Mouse (Mus musculus) spleen, postnatal 36 days (tissue): ENCODE results near the gene Dcaf17.

Source experiments
- DNase-seq, 2 experiments: peaks; one replicate each; pipeline ENCODE4 v3.0.0; 2022; ENCODE audit warnings: low spot score in 2 of 2, mixed read lengths in 1 of 2

The Dcaf17 gene

DNA sequence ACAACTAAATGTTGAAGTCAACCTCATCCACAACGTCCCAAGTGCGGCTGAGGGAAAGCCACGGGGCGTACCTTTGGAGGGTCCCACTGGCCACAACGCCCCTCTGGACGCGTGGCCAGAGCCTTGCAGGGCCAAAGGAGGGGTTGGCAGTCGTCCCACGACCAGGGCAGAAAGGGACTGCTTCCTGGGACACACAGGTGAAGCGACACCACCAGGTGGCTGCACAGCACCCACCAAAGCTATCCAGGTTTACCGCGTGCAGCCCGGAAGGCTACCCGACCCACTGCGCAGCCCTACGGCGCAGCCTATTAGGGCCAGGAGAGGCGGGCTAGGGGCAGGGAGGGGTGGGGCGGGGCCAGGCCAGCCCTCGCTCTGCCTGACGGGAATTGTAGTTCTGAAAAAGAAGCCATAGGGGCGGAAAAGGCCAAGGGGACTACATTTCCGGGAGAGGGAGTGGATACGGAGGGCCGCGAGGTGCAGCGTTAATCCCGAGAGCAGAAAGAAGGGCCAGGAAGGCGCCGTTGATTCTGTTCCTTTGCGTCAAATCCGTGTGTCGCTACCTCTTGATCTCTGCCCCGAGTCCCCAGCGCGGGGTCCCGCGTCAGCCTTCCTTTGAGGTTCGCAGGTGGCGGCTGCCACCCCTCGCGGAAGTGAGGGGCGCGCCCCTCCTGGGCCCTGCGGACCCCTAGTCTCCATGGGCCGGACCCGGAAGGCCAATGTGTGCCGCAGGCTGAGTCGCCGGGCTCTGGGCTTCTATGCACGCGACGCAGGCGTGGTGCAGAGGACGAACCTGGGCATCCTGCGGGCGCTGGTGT, at the start of gene Dcaf17, which contains the start of gene Mettl8:
TSS of gene Dcaf17 (plus strand) at position 29 of the 815 bp plus-strand sequence.
TSS of gene Mettl8 (minus strand) at position 284 of the 815 bp plus-strand sequence.
- DNase-seq: peak; percentile 93 to 95

DNA sequence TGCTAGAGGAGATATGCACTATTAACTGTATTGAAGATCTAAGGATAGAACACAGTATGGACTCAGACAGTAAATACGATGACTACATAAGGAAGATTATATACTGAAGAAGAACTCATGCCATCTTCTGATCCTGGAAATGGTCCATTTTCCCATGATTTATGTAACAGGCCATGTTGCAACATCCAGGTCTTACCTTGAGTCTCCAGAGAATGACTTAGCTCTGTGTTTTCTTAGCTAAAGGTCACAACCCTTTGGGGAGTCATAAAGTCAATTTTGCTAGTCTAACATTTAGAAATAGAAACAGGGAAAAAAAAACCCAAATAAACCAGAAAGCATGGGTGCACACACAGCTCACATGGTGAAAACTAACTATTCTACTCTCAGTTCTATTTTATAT, 43.3 kb upstream of the Dcaf17 start:
- no peak for DNase-seq

DNA sequence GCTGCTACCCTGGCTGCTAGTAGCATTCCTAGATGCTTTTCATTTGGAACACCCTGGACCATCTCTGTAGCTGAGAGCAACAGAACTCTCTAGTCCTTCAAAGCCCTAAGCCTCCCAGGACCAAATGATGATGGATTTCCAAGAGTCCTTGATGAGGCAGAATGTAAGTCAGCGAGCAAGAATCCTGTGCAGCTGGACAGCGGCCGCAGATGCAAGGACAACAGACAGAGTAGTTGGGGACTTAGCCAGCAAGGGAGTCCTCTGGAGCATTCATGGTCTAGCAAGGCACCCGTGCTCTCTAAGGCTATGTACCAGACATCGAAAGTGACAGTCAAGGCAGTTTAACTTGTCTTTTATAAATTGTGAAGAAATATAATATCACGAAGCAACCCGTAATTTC, 41.6 kb upstream of the Dcaf17 start:
- no peak for DNase-seq

DNA sequence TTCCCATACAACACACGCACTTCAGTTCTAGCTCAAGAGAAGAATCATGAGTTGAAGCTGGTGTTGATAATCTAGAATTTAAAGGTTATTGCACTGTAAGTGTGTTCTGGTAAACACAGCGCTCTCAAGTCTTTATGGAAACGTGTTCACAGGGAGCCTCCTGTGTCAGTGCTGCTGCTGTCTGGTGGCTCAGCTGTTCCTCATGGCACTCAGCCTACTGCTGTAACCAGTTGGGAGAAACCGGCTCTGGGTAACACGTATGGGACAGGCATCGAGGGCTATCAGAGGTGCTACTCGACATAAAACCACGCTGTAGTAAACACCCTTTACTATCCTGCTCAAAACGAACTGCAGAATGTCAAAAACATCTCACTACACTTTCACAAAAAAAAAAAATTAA, 35.9 kb upstream of the Dcaf17 start:
- no peak for DNase-seq

DNA sequence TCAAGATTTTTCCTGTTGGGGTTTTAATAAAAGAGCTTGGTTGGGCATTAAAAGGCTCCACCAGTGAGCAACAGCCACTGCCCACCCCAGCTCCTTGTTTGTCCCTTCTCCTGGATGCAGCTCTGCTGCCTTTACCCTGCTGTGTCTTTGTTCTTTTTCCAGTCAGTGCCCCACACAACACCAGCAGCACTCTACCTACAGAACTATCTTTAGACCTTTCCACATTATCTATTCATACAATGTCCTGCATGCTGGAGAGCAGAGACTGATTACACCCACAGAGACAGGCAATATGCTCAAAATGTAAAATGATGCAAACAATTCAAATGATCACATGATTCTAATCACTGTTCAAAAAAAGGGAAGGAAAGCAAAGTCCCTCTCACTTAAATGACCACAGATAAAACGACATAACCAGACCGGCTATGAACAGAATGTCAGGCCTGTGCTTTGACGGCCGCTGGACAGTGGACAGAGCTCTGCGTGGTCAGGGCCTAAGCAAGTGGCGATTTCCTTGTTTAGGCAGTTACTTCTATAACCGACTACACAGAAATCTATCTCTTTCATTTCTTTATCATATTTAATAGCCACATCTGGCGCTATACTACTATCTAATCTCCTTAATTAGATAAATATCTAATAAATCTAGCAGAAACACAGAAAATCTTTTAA, 35.3 kb upstream of the Dcaf17 start:
- no peak for DNase-seq

DNA sequence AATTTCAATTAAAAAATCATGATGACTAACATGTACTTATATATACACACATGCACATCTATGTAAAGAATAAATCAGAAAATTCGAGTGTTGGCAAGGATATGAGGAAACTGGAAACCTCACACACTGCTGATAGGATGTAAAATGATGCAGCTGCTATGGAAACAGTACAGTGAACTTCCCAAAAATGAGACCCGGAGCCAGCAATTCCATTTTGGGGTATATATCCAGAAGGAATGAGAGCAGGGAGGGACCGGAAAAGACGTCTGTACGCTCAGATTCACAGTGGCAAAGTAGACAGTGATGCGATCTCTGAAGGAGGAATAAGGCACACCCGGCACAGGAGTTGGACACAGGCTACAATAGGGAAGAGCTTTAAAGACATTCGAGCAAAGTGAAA, 34.5 kb upstream of the Dcaf17 start:
- DNase-seq: no peak

DNA sequence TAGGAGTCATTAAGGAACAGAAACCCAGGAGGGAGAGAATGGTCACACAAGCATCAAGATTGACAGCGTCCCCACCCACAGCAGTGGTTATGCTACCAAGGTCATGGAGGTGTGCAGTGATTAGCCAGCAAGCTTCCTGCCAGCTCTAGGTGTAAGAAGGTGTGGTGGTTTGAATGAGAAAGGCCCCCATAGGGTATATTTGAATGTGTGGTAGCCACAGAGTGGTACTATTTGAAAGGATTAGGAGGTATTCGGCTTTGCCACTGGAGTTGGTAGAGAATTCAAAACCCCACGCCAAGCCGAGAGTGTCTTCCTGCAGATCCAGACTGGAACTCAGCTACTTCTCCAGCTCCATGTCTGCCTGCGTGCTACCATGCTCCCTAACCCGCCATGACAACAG, 32.1 kb upstream of the Dcaf17 start:
- peak; percentile 25 to 29 for DNase-seq

DNA sequence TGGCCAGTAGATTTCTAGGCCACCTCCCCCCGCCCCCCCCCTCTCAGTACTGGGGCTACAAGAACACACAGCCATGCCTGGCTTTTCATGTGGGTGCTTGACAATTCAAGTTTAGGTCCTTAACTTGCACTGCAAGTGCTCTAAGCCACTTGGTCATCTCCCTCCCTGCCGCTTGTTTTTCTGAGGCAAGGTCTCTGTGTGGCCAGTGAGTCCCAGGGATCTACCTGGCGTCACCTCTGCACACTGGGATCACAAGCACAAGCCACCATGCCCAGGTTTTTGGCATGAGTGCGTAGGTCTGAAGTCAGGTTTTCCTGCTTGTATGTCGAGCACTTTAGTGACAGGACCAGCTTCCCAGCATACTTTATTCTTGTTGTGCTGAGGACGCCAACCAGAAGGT, 31.1 kb upstream of the Dcaf17 start:
- no peak for DNase-seq

DNA sequence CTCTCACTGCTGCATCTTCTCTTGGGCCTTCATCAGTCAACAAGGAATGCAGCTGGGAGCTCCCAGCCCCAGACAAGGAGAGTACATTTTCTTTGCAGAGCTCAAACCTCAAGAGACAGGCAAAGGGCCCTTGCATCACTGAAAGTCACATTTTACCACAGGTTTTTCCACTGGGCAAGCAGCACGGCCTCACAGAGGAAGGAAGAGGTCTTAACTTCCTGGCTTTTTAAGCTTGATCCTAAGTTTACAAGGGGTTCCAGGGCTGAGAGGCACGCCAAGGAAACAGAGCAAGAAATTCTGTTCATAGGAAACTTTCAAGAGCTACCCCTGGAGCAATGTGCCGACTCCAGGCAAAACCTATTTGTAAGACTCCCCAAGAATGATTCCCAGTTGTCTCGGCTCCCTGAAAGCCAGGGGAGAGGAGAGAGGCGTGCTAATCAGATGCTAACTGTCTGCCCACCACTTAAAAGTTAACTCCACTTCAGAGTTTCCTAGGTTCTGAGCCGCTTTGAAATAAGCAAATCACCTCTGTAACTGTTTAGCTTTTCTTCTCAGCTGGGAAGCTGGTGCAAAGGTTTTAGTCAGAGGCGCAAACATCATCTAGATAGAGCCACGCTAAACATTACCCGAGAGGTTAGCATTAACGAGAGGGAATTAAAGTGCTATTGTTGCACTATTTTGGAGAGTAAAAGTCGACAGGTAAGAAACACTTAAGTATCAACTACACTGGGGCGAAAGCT, 29.4 kb upstream of the Dcaf17 start:
- DNase-seq: no peak

DNA sequence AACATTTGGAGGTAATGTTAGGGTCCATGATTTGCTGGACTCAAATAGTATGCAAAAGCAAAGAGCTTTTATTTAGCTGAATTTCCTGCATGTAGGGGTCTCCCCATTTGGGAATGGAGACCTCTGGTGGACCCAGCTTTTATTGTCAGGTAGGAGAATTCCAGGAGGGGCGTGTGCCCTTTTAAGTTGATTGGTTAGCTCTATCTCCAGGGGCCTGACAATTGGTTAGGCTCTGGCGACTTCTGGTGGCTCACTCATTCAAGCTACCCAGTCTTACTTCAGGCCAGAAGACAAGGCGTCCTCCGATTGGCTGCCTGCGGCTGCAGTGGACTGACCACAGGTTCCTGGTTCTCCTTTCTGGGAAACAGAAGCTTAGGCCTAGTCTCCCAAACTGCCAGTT, 28.3 kb upstream of the Dcaf17 start:
- DNase-seq: no peak

DNA sequence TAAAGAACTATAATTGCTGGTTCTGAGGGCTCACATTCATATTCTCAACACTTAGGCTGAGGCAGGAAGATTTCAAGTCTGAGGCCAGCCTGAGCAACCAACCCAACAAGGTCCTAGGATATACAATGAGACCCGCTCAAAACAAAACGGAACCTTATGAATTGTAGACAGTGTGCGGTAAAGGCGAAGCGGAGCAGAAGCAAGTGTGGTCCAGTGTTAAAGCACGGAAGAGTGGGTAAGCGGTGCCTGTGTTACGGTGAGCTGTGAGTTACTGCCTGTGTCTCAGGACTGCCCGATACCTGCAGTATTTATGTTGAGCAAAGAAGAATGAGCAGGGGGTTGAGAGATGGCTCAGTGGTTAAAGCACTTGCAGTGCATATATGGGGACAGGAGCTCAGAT, 27.5 kb upstream of the Dcaf17 start:
- no peak for DNase-seq

DNA sequence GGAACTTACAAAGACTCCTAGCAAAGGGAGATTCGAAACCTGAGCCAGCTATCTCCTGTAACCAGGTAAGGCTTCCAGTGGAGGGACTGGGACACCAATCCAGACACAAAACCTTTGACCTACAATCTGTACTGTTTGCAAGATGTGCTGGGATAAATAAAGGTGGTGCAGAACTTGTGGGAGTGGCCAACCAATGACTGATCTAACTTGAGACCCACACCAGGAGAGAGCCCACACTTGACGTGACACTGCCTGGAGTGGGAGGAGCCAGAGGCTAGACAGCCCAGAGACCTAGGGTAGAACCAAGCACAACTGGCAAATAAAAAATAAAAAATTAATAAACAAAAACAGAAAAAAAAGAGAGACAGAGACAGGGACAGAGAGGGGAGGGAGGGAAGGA, 24.5 kb upstream of the Dcaf17 start:
- no peak for DNase-seq

DNA sequence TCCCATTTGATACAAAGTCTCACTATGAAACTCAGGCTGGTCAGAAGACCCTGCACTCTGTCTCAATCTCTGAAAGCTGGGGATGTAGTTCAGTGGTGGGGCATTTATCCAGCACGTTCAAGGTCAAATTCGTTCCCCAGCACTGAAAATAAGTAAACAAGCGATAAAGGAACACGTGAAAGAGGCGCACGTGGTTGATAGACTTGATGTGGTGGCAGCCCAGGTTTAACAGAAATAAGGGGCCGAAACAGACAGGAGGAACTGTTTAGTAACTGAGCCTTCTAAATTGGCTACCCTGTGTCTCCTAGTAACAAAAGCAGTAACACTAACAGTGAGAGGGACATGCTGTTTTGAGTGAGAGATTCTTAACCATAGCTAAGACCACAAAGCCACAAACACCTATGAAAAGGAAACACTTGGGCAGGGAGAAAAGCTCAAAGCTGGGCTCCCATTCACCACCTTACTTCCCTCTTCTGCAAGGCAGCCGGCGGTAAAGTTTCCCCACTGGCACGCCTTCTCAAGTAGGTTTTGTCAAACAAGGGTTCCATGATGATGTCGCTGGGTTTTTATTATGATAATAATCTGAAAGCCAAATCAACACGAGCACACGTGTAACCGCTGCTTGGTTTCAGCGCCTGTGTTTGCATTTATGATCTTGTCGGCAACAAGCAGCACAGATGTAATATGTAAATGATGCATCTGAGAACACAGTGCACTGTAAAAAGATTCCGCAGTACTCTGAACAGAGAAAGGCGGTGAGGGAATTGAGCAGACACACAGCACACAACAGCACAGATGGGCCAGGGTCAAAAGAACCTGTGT, 22.9 kb upstream of the Dcaf17 start:
- DNase-seq: peak; percentile 74 to 75

DNA sequence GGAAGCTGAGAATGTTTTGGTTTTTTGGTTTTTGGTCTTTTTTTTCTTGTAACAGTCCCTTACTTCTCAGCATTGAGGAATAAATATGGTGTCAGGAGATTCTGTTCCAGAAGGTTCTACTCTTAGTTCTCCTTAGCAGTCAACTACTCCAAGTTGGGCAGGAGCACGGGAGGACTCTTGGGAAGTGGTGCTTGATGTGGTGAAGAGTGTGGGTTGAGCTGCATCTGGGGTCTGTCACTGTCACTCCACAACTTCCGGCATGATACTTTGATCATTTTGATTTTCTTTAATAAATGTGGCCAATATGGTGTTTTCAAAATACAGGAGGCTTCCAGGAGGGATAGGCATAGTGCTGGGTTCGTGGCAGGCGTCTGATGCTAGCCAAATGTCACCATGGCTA, 22.1 kb upstream of the Dcaf17 start:
- no peak for DNase-seq

DNA sequence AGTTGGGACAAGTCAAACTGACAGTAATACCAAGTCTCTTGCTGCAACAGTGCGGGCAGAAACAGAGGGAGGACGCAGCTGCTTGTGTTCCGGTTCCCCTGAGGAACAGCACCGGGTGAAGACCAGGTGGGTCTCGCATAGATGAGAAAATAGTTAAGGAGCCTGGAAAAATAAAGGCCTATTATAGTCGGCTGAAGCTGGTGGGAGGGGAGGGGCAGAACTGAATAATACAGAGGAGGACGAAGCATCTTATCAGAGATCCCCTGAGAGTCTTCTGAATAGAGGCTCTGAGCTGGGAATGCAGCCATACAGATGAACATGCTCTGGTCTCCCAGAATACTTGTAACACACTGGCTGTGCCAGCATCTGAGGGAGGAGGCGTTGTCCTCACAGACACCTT, 21.1 kb upstream of the Dcaf17 start:
- no peak for DNase-seq

DNA sequence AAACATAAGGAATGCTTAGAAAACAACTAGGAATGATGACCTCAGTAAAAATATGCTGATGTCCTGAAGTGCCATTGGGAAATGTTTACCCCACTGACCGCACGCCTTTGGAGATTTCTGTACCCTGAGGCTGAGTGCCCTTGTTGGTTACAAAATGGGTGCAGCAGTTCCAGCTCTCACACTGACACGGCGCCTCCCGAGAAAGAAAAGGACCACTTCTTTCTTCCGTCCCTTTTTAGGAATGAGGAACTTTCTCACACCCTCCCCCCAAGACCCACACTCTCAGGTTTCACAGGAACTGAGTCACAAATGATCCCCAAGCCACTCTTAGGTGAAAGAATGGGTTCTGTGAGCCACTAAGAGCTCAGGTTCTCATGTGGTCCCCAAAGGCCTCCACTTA, 17.7 kb upstream of the Dcaf17 start:
- no peak for DNase-seq

DNA sequence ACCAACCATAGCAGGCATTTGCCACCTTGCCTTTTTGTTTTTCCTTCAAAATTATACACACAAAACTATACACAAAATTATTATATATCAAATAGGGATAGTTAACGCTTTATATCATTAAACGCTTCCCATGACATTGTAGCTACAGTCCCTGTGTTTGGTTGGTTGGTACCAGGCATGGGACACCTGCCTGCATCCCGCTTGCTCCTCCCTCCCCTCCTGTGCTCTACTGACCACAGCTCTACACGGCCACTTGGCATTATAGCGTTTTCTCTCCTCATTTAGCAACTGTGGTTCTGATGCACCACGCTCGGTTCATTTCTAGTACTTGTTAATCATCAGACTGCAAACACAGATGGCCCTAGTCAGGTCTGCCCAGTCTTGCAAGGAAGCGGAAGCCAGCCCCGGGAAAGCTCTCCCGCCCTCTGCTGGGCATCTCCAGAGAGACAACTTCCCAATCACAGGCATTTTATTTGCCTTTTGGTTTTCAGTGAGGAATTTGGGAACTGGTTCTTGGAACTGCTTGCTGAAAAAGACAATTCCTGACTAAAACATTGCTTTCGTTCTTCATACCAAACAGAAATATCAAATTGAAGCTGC, 15.5 kb upstream of the Dcaf17 start:
- peak in 1 of 2 experiments; percentile 52 for DNase-seq

DNA sequence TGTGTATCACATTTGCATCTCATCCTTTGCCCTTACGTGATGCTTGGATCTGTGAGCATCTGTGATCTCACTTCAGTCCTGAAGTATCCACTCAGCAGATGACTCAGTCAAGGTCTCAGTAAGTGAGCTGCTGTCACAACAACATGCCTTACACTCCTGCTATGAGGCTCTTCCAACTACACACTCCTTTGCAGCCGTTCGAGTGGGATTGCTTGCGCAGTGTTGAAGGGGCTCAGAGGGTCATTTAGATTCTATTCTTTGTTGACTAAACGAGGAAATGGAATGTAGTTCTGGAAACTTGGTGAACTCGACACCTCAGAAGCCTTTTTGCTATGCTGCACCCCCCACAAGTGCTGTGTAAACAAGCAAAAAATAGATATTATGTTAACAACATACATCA, 9.0 kb upstream of the Dcaf17 start:
- no peak for DNase-seq

DNA sequence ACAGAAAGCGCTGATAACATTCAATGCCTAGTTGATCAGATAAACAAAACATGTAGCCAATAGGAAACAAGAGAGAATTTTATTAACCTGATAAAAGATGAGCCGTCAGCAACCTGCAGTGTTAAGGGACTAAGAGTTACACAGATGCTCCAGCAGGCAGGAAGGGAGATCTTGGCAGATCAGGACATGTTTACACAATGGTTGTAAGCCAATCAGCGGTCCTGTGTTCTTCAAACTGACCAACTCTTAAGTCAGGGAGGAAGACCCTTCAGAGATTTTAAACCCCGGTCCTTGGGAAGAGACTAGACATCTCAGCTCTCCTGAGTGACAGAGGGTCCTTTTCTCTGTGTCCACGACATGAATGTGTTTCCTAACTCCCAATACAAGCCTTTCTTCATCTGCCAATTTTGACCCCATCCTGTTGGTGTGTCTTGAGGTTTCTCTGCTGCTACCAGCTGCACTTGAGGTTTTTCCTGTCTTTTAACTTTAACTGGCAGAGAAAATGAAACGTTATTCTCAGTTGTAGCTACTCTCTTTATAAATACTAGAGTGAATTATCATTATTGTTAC, 8.3 kb upstream of the Dcaf17 start:
- no peak for DNase-seq

DNA sequence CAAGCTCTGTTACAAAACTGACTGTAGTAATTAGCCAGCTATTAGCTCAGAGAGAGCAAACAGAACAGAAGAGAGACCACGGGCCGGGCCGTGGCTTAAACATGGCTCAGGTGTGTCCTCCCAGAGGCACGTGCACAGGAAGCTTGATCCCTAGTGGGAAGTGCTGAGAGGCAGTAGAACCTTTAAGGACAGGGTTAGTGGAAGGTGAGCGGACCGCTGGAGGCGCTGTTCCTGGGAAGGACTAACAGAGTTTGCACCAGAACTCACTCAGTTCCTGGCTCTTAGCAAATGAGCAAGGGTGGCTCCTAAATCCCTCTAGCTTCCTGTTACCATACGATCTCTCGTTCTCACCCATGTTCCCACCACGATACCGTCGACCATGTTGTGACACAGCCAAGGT, 6.2 kb upstream of the Dcaf17 start:
- DNase-seq: no peak

DNA sequence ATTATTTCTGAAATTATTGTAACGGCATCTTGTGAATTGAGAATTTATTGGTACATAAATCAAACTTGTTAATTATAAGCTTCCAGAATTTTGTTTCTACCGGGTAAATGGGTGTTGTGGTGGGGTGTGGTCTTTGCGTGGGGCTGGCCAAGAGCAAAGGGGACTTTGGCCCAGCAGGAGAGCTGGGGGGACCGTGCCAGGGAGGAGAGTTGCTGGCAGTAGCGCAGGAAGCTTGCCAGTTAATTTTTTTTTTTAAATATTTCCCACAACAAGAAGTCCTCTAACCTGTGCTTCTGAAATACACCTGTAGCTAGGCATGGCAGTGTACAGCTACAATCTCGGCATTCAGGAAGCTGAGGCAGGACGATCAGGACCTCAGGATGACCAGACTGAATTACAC, 4.6 kb upstream of the Dcaf17 start:
- DNase-seq: no peak
